Mouse (Mus musculus) testis, postnatal 10 days (tissue): ENCODE results near the gene Prss53.

ENCODE experiments used
- DNase-seq: peaks from one replicate; pipeline ENCODE4 v3.0.0; 2021; ENCODE audit warnings: low spot score

The Prss53 gene

DNA sequence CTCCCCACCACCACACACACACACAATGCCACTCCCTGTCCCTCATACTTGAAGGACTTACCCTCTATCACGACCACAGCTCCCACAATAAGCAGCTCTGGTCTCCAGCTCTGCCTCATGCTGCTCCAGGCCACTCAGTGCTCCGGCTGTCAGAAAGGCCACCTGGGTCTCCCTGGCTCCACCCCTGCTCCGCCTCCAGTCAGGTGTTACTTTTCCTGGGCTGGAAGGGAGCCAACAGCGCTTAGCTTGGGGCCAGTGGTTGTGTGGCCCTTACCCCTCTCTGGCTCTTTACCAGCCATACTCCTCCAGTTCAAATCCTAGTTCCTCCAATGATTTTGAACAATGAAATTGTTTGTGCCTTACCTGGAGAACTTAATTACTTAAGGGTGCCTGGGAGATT, at the start of gene Prss53:
Prss53 (minus strand) TSS at position 173 of the 400 bp plus-strand sequence.
- no peak for DNase-seq

DNA sequence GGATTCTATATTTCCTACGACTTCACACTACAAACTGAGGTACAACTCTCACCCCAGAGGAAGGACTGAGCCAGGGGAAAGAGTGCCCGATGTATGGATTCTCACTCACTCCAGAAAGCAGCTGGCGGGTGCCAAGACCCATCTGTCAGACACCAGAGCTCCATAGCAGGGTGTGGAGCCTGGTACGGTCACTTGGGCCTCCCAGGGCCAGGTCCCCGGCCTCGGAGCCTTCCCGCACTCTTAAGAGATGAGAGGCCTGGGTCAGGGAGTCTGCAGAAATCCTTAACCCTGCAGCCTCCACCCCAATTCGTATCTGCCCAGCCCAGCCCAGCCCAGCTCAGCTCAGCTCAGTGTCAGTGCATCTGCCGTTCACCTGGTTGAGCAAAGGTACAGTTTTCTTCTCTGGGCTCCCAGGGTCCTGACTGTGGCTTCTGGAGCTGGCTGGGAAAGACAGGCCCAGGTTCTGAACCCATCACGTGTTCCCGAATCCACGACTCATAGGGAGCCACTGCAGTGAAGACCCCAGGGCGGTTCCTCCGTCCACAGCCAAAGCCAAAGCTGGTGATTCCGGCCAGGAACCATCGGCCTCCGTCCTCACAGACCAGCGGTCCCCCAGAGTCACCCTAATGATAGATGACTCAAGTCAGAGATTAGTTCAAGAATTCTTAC, 45.6 kb upstream of the Prss53 start:
- DNase-seq: no peak

DNA sequence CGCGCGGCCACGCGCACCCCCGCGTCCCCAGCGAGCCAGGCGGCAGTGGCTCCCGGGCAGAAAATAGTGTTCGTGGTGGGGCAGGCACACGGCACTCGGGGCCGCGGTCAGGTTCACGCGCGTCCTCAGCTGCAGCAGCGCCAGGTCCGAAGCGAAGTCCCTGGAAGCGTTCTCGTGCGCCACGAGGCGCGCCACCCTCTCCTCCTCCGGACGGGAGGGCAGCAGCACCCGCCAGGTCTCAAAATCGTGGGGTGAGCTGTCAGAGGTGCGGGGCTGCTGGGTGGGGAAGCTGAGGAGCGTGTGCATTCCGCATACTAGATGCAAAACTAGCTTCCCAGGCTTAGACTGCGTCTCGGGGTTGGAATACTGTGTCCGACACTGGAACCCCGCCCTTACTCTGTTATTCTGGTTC, 45.0 kb upstream of the Prss53 start:
- no peak for DNase-seq

DNA sequence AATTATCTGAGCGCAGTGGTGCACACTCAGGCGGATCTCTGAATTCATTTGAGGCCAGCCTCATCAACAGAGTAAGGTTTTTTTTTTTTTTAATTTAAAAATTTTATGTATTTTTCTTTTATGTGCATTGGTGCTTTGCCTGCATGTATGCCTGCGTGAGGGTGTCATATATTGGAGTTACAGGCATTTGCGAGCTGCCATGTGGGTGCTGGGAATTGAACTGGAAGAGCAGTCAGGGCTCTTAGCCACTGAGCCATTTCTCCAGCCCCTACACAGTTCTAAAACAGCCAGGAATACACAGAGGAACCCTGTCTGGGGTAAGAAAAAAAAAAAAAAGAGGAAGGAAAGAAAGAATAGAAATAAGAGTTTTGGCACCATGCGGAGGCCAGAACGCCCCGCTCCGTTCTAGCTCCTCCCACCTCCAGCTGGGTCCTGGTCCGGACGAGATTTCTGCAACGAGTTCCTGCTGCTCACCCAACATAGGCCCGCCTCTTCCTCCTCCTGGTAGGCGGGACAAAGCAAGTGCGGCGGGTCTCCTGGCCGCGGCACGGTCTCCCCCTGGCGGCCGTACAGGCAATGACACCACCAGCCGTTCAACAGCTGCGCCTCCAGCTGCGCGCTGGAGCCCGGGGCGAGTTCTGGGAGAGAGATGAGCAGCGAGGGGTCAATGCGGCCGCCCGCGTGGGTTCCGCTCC, 44.4 kb upstream of the Prss53 start:
- DNase-seq: peak; percentile 96

DNA sequence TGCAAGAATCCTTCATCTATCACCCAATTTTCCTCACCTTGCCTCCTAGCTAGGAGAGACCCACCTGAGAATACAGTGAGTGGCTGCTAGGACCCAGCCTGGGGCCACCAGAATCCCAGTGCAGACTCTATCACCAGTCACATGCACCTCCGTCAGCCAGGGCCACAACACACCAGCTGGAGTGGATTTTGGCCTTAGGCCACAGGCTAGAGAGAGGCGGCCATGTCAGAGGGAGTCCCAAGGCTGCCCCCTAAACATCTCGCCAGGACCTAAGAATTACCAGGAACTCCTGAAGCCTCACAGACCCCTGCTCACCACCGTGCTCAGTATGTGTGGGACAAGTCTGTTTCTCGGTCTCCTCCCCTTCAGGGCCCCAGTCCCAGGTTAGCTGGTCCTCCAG, 43.3 kb upstream of the Prss53 start:
- DNase-seq: no peak

DNA sequence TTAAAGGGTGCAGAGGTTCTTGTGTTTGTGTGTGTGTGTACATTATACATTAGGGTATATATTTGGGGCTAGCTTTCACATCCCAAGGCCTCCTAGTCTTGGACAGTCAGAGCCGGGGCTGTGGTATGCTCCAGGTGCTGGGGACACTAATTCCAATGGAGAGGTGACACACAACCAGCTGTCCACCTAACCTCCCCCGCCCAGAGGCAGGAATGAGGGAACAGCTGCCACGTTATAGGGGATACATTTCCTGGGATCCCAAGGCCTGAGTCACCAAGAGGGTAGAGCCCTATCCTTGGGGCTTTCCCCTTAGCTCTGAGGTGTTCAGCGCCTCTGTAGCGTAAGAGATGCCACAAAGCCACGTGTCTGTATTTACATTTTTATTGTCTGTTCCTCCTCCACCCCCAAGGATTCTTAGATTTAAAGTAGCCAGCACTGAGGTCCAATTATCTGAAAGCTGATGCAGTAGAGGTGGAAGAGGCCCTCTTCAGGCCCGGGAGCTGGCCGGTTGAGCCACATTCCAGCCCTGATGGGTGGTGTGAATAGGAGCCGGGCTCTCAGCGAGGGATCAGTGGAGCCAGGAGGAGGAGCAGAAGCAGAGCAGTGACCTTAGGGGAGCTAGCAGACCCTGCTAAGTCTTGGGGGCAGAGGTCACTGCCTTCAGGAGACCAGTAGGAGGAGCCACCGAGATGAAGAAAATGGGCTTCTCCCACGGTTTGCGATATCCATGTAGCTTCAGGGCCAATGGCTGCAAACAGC, 41.7 kb upstream of the Prss53 start:
- DNase-seq: no peak

DNA sequence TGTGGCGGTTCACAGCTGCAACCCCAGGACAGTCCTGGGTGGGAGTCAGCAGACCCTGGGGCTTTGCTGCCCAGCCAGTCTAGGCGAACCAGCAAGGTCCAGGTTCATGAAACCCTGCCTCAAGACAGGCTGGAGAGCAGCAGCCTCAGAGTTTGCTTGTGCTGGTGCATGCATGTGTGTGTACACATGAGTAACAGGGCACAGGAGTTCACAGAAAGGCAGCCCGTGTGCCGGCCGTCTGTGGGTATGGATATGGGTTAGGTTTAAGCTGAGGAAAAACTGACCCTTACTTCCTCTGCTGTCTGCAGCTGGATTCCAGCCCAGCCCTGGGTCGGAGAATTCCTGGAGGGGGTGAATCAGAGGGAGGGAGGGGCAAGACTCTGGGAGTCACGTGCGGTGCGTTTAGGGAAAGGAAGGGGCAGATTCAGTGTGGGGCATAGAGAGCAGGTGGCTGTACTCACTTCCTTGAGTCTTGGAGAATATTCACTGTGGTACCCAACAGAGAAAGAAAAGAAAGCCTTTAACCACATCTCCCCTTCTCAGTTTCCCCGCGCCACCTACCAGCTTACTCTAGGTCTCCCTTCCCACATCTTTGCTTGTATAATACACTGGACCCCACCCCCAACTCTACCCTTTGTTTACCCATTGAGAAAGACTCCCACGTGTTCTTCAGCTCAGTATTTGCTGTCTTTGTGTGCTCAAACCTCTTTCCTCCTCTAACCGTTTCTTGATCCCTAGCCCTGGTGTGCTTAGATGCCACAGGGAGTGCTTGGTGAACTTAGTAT, 40.8 kb upstream of the Prss53 start:
- DNase-seq: no peak

DNA sequence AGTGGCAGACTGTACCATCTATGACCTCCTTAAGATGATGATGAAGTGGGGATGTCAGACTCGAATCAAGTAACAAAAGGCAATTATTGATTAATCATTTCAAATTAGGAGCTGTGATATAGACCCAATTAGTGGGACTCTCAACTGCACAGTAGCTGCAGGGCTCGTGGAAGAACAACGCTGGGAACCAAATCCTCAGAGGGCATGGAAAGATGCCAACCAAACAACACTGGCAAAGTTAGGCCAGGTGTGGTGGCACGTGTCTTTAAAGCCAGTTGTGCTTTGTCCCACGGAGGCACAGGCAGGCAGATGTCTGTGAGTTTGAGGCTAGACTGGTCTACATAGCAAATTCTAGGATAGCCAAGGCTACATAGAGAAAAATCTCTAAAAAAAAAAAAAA, 39.9 kb upstream of the Prss53 start:
- DNase-seq: no peak

DNA sequence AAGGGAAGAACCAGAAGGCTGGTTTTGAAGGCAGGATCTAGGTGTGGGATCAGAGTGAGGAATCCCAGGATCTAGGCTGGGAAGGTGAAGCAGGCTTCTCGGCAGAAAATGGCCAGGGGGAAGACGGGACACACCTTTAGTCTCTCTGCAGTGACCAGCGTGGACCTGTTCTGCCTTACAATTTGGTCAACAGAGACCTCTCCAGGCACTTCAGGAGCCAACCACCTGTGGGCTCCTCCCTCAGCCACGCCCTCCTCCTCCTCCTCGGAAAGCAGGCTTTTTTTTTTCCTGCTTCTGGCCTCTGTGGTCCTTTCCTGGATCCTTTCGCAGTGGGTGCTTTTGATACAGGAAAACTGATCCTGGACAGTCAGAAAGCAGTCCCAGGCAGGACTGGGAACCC, 39.2 kb upstream of the Prss53 start, which contains the start of gene Prss8:
Prss8 (minus strand) TSS at position 182 of the 400 bp plus-strand sequence.
- no peak for DNase-seq

DNA sequence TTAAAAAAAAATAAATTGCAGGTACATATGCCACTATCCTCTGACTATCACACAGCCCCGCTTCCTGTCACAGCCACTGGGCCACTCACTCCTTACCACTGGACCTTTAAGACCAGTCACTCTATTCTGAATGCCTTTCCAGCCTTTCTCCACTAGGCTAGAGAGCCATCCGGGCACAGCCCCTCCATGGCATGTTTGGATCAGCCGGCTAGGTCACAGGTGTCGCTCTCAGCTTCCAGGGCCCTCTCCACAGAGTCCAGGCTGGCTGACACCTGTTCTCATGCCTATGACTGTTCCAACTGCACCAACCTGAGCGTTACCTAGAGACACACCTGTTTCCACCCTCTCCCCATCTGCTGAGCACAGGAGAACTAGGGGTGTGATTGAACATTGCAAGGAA, 37.8 kb upstream of the Prss53 start:
- no peak for DNase-seq

DNA sequence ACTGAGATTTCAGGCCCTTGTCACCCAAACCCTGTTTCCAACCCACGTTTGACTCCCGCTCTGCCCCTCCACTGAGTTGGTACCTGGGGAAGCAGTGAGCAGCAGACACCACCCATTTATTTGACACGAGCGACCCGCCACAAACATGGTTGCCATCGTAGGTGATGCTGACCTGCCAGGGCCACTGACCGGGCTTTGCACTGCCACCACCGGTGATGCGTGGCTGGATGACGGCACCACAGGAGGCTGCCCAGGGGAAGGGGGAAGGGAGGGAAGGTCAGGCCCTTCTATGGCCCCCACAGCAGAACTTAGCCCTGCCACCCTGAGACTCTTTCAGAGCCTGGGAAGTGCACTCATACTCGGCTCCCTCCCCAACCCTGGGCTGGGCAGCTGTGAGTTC, 37.0 kb upstream of the Prss53 start:
- no peak for DNase-seq

DNA sequence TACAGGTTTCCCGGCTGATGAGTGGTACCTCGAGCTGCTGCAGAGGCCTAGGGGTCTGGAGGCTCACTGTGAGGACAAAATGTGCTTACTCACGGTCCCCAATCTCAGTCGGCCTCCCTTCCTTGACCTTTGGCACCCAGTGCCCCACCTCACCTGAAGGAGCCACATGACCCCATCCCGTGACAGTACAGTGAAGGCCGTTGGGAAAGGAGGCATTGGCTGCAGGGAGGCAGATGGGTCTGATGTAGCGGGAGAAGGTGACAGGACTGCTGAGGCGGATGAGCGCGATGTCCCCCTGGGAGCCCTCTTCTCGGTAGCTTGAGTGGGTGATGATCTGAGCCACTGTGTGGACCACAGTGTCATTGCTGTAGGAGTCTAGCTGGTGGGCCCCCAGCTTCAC, 36.1 kb upstream of the Prss53 start:
- DNase-seq: no peak

DNA sequence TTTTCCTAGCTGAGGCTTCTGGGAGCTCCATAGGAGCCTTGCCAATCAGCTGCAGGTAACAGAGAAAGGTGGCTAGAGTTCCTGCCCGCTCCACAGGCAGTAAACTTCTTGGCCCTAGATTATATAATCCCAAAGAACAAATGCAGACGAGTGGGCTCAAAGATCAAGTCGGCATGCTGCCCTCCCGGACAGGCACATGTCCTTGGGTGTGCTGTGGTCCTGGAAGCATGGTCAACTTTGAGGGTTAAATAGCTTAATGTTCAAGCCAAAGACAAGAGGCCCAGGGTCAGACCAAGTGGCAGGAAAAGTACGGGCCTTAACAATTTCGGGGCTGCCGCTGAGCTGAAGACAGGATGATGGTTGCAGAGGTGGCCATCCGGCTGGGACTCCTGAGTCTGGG, 35.3 kb upstream of the Prss53 start:
- DNase-seq: no peak

DNA sequence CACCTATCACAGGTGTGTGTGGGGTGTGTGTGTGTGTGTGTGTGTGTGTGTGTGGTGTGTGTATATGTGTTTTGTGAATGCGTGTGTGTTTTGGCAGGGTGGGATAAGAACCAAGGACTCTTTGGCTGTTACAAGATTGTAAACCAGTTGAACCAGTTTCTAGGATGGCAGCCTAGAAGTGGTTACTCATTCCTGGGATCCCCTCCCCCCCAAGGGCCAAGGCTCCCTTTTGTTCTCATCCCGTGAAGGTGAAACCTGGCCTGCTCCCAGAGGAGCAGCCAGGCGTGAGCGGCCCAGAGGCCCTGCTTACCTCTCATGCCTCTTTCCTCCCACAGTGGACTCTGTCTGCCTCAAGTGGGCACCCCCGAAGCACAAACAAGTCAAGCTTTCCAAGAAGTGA, 34.5 kb upstream of the Prss53 start:
- no peak for DNase-seq

DNA sequence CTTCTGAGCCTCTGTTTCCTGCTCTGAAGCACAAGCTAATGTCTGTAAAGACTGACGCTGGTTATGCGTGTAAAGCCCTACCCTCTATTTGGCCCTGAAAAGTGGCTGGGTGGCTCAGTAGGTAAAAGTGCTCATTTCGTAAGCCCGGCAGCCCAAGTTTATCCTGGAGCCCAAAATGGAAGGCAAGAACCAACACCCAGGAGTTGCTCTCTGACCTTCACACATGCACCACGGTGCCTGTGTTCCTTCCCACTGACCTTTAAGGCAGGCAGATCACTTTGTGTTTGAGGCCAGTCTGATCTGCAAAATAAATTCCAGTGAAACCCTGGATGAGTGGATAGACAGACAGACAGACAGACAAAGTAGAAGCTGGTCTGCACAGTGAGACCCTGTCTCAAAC, 32.9 kb upstream of the Prss53 start:
- no peak for DNase-seq

DNA sequence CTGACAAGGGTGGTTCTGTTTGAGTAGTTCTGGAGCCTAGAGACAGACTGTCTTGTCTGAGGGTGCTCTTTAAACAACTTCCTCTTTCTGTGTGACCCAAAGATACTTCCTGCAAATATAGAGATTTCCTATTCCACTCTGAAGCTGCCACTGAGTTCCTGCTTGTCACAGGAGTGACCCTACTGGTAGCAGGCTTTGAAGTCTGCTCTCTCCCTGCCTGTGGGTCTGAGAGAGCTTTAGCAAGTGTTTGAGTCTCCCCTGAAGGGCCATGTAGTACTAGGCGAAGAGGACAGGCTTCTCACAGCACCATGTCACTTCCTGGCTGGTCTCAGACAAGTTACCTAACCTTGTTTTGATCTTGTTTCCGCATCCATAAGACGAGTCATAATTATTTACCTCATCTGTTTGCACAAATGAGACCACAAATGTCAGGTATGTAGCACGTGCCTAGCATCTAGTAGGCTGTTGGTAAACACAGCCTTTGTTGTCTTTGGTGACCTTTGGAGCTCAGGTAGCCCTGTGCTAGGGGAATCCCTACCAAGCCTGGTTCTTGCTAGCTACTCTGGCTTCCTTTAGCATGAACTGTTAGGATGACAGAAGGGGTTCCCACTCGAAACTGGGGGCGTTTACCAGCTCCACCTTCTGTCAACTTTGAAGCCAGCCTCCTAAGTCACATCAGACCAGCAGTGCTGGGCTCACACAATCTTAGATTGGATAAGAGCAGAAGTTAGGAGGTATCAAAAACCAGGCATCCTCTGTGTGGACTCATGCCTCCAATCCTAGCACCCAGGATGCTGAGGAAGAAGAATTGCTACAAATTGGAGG, 31.9 kb upstream of the Prss53 start:
- no peak for DNase-seq

DNA sequence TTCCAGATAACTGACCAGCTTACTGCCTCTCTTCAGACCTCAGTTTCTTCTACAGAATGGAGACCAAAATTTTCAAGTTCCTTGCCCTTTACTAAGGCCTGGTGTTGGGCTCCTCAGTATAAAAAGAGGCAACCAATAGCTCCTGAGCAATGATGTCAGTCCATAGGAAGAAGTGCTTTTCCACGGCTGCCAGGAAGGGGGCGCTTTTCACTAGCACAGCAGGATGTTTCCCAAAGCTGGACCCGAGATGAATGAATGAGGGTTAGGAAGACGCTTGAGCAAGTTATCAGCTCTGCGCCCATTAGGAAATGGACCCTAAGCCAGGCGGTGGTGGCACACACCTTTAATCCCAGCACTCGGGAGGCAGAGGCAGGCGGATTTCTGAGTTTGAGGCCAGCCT, 30.7 kb upstream of the Prss53 start:
- DNase-seq: no peak

DNA sequence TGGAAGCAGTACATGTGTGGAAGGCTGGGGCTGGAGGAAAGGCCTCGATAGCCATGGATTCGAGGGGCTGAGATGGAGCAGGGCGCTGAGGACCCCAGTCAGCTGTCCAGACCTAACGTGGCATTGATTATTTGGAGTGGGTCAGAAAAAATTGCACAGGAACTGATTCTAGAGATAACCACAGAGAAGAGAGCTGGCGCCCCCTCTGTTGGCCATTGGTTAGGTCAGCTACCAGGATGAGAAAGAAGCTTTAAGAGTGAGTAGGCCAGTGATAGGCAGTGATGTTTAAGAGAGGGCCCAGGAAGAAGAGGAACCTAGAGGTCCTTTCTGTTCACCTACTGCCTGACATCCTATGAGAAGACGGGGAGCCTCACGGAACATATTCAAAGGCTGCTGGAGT, 28.5 kb upstream of the Prss53 start:
- no peak for DNase-seq

DNA sequence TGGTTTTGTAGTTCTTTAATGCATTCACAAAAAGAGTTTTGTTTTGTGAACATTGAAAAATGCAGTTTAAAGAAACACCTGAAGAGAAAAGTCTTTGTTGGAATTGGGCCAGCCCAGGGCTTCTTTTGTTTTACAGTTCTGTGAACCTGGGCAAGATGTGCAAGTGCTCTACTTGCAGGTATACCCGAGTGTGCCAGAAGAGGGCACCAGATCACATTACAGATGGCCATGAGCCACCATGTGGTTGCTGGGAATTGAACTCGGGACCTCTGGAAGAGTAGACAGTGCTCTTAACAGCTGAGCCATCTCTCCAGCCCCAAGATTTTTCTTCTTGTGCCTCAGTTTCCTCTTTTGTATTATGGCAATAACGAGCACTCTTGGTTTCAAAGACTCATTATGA, 27.4 kb upstream of the Prss53 start:
- DNase-seq: peak; percentile 74

DNA sequence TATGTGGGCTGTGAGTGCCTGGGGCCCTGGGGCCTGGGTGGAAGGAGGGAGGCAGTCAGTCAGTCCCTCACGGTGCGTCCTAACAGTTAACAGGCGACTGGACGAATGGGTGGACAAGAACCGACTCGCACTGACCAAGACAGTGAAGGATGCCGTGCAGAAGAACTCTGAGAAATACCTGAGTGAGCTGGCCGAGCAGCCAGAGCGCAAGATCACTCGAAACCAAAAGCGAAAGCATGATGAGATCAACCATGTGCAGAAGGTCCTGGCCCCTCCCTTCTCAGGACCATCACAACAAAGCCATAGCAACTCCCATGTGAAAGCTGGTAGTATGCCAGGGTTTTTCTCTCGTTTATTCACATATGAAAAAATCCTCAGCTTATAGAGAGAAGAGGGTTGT, 24.5 kb upstream of the Prss53 start:
- DNase-seq: no peak

DNA sequence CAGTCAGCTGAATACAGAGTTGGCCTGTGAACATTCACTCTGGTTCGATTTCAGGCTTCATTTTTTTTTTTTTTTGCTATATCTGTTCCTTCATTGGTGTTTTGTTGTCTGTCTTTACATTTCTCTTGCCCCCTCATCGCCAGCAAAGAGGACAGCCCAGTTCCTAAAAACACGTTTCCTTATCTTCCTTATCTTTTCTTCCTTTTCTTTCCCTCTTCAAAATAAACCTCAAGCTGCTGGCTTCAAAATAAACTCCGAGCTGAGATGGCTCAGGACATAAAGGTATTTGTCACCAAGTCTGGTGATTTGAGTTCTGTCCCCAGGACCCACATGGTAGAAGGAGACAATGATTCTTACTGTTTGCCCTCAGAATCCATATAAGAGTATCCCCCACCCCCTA, 22.2 kb upstream of the Prss53 start:
- DNase-seq: no peak
